Mouse (Mus musculus) heart, embryonic 11.5 days (tissue): ENCODE results near the gene Cnn2. TPM values are rescaled to one million over a fixed set of nuclear protein-coding genes. Genes with fewer than 3 reads are reported as not detected.

Experiments
- ATAC-seq: fragments of 200-750 bp; cut with Nextera tagmentation; replicated peaks from 2 replicates; pipeline ENCODE4 v1.8.0; 2017; ENCODE audit warnings: moderate library complexity; ENCODE audit not compliant: insufficient number of reproducible peaks, low FRiP score, low TSS enrichment
- H3K27ac ChIP-seq: fragments of 300-500 bp; sonication (generic); 2 replicates; pipeline ENCODE4 v1.5.1; 2014; ENCODE audit warnings: mild to moderate bottlenecking, low read depth, low read length
- H3K27me3 ChIP-seq: fragments of 300-500 bp; sonication (generic); 2 replicates; pipeline ENCODE4 v1.6.1; 2014; ENCODE audit warnings: mild to moderate bottlenecking, low read length, mixed read lengths; ENCODE audit not compliant: control insufficient read depth, insufficient read depth
- H3K36me3 ChIP-seq: fragments of 300-500 bp; sonication (generic); 2 replicates; pipeline ENCODE4 v1.6.1; 2014; ENCODE audit warnings: mild to moderate bottlenecking, low read length, moderate library complexity, mixed read lengths; ENCODE audit not compliant: control insufficient read depth, insufficient read depth
- H3K4me1 ChIP-seq: fragments of 300-500 bp; sonication (generic); 2 replicates; pipeline ENCODE4 v1.6.1; 2014; ENCODE audit warnings: low read length; ENCODE audit not compliant: control insufficient read depth, insufficient read depth
- H3K4me2 ChIP-seq: fragments of 300-500 bp; sonication (generic); 2 replicates; pipeline ENCODE4 v1.6.1; 2014; ENCODE audit warnings: mild to moderate bottlenecking, moderate library complexity
- H3K4me3 ChIP-seq: fragments of 300-500 bp; sonication (generic); 2 replicates; pipeline ENCODE4 v1.5.1; 2014; ENCODE audit warnings: low read depth, low read length
- H3K9ac ChIP-seq: fragments of 300-500 bp; sonication (generic); 2 replicates; pipeline ENCODE4 v1.6.1; 2014; ENCODE audit warnings: mild to moderate bottlenecking, low read depth, low read length, moderate library complexity
- H3K9me3 ChIP-seq: fragments of 300-500 bp; sonication (generic); replicated peaks from 2 replicates; pipeline ENCODE4 v1.6.1; 2016; ENCODE audit warnings: low read length; ENCODE audit not compliant: control insufficient read depth
- WGBS: fragments of 180-500 bp; shearing (Covaris S2); extraction: QIAGEN DNeasy Blood & Tissue Kit; methylation state at CpG from one replicate; pipeline ENCODE4 v1.1.7; 2014; ENCODE audit not compliant: insufficient replicate concordance; 5-methylcytosine and 5-hydroxymethylcytosine counted together
- polyA plus RNA-seq: library from polyadenylated mRNA; unstranded; fragments of >200 nt; fragmentation: Nextera tagmentation; extraction: Ambion mirVana; gene quantifications from 2 replicates; pipeline ENCODE4 v1.2.1, GENCODE M21; 2014

Cnn2 gene
- polyA plus RNA-seq, 1 experiment from 2014 or later, result 405 TPM

GRCm38 (mm10) chr10:80021320-80021641, 32.9 kb downstream of the Cnn2 start:
- Histone ChIP-seq H3K27ac (no peak overlapping the region), H3K27me3 (no peaks in the 10 kb centered on the region), H3K4me2 (no peak overlapping the region), H3K4me3 (no peak overlapping the region), H3K36me3 (no peaks in the 10 kb centered on the region), H3K9me3 (no peaks in the 10 kb centered on the region), H3K4me1 (peaks cover 25% of the 10 kb centered on the region), H3K9ac (no peak overlapping the region)
- ATAC-seq, result no peak
- WGBS, result 89% methylated on average over 13 of the region's 13 CpGs

GRCm38 (mm10) chr10:80022164-80022563, 33.8 kb downstream of the Cnn2 start:
- 92% methylated on average over 12 of the region's 12 CpGs for WGBS
- Histone ChIP-seq H3K4me2 (no peak overlapping the region; the same call in 1 of the 2 replicates), H3K9me3 (no peaks in the 10 kb centered on the region), H3K27ac (no peak overlapping the region), H3K27me3 (no peaks in the 10 kb centered on the region), H3K4me1 (peaks cover 21% of the 10 kb centered on the region), H3K36me3 (no peaks in the 10 kb centered on the region), H3K9ac (no peak overlapping the region), H3K4me3 (no peak overlapping the region)
- no peak for ATAC-seq

GRCm38 (mm10) chr10:80022806-80023205, 34.4 kb downstream of the Cnn2 start:
- Histone ChIP-seq H3K4me1 (peaks cover 21% of the 10 kb centered on the region), H3K9me3 (no peaks in the 10 kb centered on the region), H3K4me3 (no peak overlapping the region), H3K9ac (no peak overlapping the region), H3K27ac (no peak overlapping the region), H3K4me2 (no peak overlapping the region), H3K27me3 (no peaks in the 10 kb centered on the region), H3K36me3 (no peaks in the 10 kb centered on the region)
- no peak for ATAC-seq
- WGBS, result 93% methylated on average over 8 of the region's 8 CpGs

GRCm38 (mm10) chr10:80023758-80024157, 35.4 kb downstream of the Cnn2 start:
- WGBS, result 80% methylated on average over 5 of the region's 5 CpGs
- no peak for ATAC-seq
- Histone ChIP-seq H3K4me2 (no peak overlapping the region), H3K9me3 (no peaks in the 10 kb centered on the region), H3K27ac (no peak overlapping the region), H3K27me3 (no peaks in the 10 kb centered on the region), H3K4me3 (no peak overlapping the region), H3K4me1 (peaks cover 18% of the 10 kb centered on the region), H3K36me3 (no peaks in the 10 kb centered on the region), H3K9ac (no peak overlapping the region)

- H3K27me3 ChIP-seq, result no peaks in the 10 kb centered on the region
- no peaks in the 10 kb centered on the region for H3K36me3 ChIP-seq
- H3K9me3 ChIP-seq, result no peaks in the 10 kb centered on the region
- no peak overlapping the region for H3K4me3 ChIP-seq
- H3K9ac ChIP-seq, result no peak overlapping the region
- WGBS, result 75% methylated on average over 15 of the region's 15 CpGs
- no peak for ATAC-seq
- no peak overlapping the region for H3K4me2 ChIP-seq
- peaks cover 11% of the 10 kb centered on the region for H3K4me1 ChIP-seq
- H3K27ac ChIP-seq, result no peak overlapping the region
Measured at GRCm38 (mm10) chr10:80024229-80025043, 36.1 kb downstream of the Cnn2 start.

- H3K27ac ChIP-seq, result no peak overlapping the region
- no peak for ATAC-seq
Measured at GRCm38 (mm10) chr10:80025044-80025347, 36.6 kb downstream of the Cnn2 start.

GRCm38 (mm10) chr10:80025463-80025862, 37.1 kb downstream of the Cnn2 start:
- no peaks in the 10 kb centered on the region for H3K9me3 ChIP-seq
- no peaks in the 10 kb centered on the region for H3K36me3 ChIP-seq
- no peak overlapping the region for H3K9ac ChIP-seq
- H3K27ac ChIP-seq, result no peak overlapping the region
- no peaks in the 10 kb centered on the region for H3K27me3 ChIP-seq
- no peak for ATAC-seq
- 82% methylated on average over 10 of the region's 10 CpGs for WGBS
- no peak overlapping the region for H3K4me3 ChIP-seq
- H3K4me1 ChIP-seq, result 0 out of 2 replicates have a peak, but pooled peaks cover 2% of the 10 kb centered on the region
- no peak overlapping the region for H3K4me2 ChIP-seq

More at GRCm38 (mm10) chr10:80025044-80025347, 36.6 kb downstream of the Cnn2 start:
- no peaks in the 10 kb centered on the region for H3K27me3 ChIP-seq
- H3K9me3 ChIP-seq, result no peaks in the 10 kb centered on the region
- no peaks in the 10 kb centered on the region for H3K36me3 ChIP-seq
- H3K9ac ChIP-seq, result no peak overlapping the region
- no peak overlapping the region for H3K4me2 ChIP-seq
- 61% methylated on average over 4 of the region's 4 CpGs for WGBS
- peaks cover 6% of the 10 kb centered on the region for H3K4me1 ChIP-seq
- no peak overlapping the region for H3K4me3 ChIP-seq

- WGBS, result 56% methylated on average over 12 of the region's 12 CpGs
- no peak overlapping the region for H3K27ac ChIP-seq
- no peak overlapping the region for H3K4me2 ChIP-seq
- H3K27me3 ChIP-seq, result no peaks in the 10 kb centered on the region
- 0 out of 2 replicates have a peak, but pooled peaks have one; percentile 13 for ATAC-seq
- H3K36me3 ChIP-seq, result no peaks in the 10 kb centered on the region
- H3K4me3 ChIP-seq, result no peak overlapping the region
- H3K9me3 ChIP-seq, result no peaks in the 10 kb centered on the region
- no peaks in the 10 kb centered on the region for H3K4me1 ChIP-seq
- H3K9ac ChIP-seq, result no peak overlapping the region
Measured at GRCm38 (mm10) chr10:80025889-80026288, 37.5 kb downstream of the Cnn2 start.
